Mouse (Mus musculus) yolk sac, embryonic 10.5 days (tissue): ENCODE results near the gene Frs3.

Experiments used
- DNase-seq: peaks from one replicate; pipeline ENCODE4 v3.0.0-alpha.2; 2017; ENCODE audit warnings: low spot score

The Frs3 gene

GRCm38 (mm10) chr17:47735553-47736100 lies 46.8 kb downstream of the Frs3 start:
- no peak for DNase-seq

GRCm38 (mm10) chr17:47736856-47737255 lies 48.0 kb downstream of the Frs3 start, which contains the start of gene Tfeb:
Gene Tfeb, plus strand, starts transcription at chr17:47737030.
- DNase-seq: peak; percentile 92

- DNase-seq: peak; percentile 92
Measured at GRCm38 (mm10) chr17:47737271-47738065, 48.6 kb downstream of the Frs3 start.

DNA sequence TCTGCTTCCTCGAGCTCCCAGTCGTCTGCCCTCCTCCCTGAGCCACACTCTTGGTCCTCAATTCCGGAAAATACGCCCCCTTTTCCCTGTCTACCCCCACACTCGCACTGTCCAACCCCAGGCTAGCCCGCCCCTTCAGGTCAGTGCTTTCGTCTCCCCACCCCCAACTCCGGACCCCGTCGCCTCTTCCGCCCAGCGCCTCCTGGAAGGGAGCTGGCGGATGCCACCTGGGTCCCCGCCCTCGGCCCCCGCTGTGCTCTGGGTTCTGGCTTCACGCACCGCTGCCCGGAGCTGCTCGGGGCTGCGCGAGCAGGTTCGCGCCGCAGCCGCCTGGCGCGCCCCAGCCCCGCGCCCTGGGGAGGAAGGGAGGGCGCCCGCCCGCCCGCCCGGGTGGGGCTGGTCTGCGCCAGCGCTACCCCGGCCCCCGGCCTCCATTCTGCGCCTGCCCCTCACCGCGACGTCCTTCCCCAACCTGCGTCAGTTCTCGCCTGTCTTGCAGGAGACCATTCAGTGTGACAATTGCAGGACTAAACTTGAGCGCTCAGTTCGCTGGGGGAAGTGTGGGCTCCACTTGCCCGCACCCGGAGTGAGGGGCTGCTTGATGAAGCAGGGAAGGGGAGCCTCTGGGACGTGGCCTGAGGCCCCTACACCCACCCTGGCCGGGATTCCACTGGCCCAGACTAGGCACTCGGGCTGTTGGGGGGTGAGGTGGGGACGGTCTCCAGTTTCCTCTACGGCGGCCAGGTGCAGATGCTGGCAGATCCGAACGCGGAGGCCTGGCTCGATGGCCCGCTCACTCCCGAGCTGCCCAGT lies 49.4 kb downstream of the Frs3 start:
- DNase-seq: peak; percentile 86

- no peak for DNase-seq
Measured at GRCm38 (mm10) chr17:47738879-47739798, 50.3 kb downstream of the Frs3 start.

- DNase-seq: no peak
Measured at GRCm38 (mm10) chr17:47740186-47740585, 51.4 kb downstream of the Frs3 start.

GRCm38 (mm10) chr17:47742991-47743734 lies 54.3 kb downstream of the Frs3 start:
- no peak for DNase-seq

DNA sequence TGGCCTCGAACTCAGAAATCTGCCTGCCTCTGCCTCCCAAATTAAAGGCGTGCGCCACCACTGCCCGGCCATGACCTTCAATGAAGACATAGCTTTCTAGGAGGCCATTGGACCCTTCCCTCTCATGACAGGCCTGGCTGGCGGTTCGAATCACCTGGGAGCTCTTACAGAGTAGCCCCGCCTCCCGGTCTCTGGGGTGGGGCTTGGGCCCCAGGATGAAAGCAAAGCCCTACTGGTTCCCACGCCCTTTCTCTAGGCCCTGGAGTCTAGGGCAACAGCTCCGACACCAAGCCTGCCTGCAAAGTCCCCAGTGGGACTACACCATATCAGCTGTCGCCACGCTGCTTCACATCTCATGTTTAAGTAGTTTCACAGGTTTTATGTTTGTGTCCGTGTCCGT lies 55.3 kb downstream of the Frs3 start:
- DNase-seq: no peak

DNA sequence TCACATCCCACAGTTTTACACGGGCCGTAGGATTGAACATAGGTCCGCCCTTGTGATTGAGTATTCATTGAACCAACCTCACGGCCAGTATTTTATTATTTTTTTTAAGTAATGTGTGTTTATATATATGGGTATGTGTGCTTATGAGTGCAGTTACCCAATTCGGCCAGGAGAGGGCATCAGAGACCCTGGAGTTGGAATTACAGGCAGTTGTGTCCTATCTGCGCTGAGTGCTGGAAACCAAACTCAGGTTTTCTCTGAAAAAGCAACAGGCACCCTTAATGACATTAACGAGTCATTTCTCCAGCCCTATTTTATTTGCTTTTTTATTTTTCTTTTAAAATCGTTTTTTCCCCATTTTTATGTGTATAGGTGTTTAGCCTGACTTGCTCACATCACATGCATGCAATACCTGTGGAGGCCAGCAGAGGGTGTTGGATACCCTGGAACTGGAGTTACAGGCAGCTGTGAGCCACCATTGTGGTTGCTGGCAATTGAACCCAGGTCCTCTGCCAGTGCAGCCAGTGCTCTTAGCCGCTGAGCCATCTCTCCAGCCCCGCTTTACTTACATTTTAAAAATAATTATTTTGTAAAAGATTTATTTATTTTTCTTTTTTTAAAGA lies 56.0 kb downstream of the Frs3 start:
- DNase-seq: no peak

DNA sequence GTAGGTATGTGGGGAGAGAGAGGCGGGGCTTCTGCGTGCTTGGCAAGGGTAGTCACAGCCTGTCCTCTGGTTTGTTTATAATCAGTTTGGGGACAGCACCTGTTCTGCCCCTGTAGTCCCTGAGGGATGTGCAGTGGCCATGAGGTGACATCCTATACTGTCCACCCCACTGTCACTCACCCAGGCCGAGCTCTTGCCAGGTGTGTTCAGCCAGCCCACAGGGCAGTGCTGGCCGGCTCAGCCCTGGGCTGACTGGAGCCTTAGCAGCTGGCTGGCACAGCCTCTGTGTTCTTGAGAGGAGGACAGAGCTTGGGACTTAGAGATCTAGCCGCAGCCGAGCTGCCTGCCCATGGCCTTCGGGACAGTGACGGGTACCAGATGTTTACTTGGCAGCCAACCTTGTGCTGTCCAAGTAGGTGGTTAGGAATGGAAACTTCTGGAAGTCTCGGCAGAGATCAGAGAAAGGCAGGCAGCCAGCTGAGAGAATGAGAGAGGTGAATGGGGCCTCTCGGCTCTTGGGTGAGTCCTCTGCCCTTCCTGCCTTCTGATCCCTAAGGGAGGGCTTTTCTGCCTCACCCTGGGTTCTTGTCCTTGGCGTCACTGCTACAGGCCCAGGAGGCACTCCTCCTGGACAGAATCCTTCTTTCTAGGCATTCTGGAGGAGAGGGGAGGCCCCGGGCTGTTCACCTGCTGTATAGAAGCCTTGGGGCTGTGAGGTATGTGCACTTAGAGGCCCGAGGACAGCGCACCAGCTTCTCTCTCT lies 60.1 kb downstream of the Frs3 start:
- DNase-seq: no peak

DNA sequence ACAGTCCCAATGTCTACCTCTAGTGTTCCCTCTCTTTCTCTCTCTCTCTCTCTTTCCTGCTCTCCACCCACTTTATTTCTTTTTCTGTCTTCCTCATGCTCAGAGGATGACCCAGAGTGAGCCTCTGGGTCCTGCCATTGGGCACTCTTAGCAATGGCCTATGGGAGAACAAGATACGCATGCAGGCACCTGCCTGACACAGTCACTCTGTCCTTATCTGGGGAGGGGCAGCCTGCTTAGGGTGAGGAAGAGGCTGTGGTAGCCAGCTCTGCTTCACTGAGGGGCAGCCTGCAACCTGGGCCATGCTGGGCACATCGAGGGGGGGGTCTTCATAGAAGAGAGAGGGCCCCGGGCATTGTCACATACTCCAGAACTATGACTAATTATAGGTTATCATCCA lies 60.8 kb downstream of the Frs3 start:
- DNase-seq: no peak

- peak; percentile 63 for DNase-seq
Measured at GRCm38 (mm10) chr17:47750101-47750500, 61.3 kb downstream of the Frs3 start.

- DNase-seq: no peak
Measured at GRCm38 (mm10) chr17:47751811-47752210, 63.0 kb downstream of the Frs3 start.

- peak; percentile 73 for DNase-seq
Measured at GRCm38 (mm10) chr17:47753130-47753775, 64.4 kb downstream of the Frs3 start.
